Mouse (Mus musculus) testis, postnatal 10 days (tissue): Measurements from ENCODE around the gene Heg1.

Source experiments
- DNase-seq: peaks from one replicate; pipeline ENCODE4 v3.0.0; 2021; ENCODE audit warnings: low spot score

Heg1 gene

GRCm38 (mm10) chr16:33677313-33677690 lies 6.9 kb upstream of the Heg1 start:
- no peak for DNase-seq

- no peak for DNase-seq
Observed at GRCm38 (mm10) chr16:33677901-33678300, 6.3 kb upstream of the Heg1 start.

- DNase-seq: no peak
Observed at GRCm38 (mm10) chr16:33680271-33680670, 3.9 kb upstream of the Heg1 start.

GRCm38 (mm10) chr16:33680816-33681215 lies 3.4 kb upstream of the Heg1 start:
- no peak for DNase-seq

GRCm38 (mm10) chr16:33681661-33682060 lies 2.5 kb upstream of the Heg1 start:
- DNase-seq: no peak

GRCm38 (mm10) chr16:33682651-33683050 lies 1.5 kb upstream of the Heg1 start:
- DNase-seq: no peak

GRCm38 (mm10) chr16:33683206-33684161 lies 686 bp upstream of the Heg1 start:
- no peak for DNase-seq

- DNase-seq: peak; percentile 57
Observed at GRCm38 (mm10) chr16:33684703-33685701, 832 bp downstream of the Heg1 start.

GRCm38 (mm10) chr16:33686056-33686455 lies 1.9 kb downstream of the Heg1 start:
- DNase-seq: no peak

- no peak for DNase-seq
Observed at GRCm38 (mm10) chr16:33687724-33688123, 3.6 kb downstream of the Heg1 start.

GRCm38 (mm10) chr16:33690975-33691747 lies 7.0 kb downstream of the Heg1 start:
- DNase-seq: no peak

GRCm38 (mm10) chr16:33693553-33693952 lies 9.4 kb downstream of the Heg1 start:
- DNase-seq: no peak

GRCm38 (mm10) chr16:33696811-33697575 lies 12.8 kb downstream of the Heg1 start:
- no peak for DNase-seq

GRCm38 (mm10) chr16:33697576-33698276 lies 13.6 kb downstream of the Heg1 start:
- DNase-seq: no peak

- DNase-seq: no peak
Observed at GRCm38 (mm10) chr16:33698277-33698790, 14.2 kb downstream of the Heg1 start.

- DNase-seq: no peak
Observed at GRCm38 (mm10) chr16:33700584-33700983, 16.4 kb downstream of the Heg1 start.

- DNase-seq: no peak
Observed at GRCm38 (mm10) chr16:33701872-33702271, 17.7 kb downstream of the Heg1 start.

GRCm38 (mm10) chr16:33704289-33704688 lies 20.1 kb downstream of the Heg1 start:
- no peak for DNase-seq

GRCm38 (mm10) chr16:33705258-33705657 lies 21.1 kb downstream of the Heg1 start:
- no peak for DNase-seq
